Mouse (Mus musculus): ENCODE measurements around the gene Itpr2.

Itpr2 gene

GRCm38 (mm10) chr6:146410427-146410810 is 91.6 kb downstream of the Itpr2 start:
- DNase-seq, result no peak

GRCm38 (mm10) chr6:146409692-146410426 is 92.2 kb downstream of the Itpr2 start:
- DNase-seq, result peak; percentile 88

DNA sequence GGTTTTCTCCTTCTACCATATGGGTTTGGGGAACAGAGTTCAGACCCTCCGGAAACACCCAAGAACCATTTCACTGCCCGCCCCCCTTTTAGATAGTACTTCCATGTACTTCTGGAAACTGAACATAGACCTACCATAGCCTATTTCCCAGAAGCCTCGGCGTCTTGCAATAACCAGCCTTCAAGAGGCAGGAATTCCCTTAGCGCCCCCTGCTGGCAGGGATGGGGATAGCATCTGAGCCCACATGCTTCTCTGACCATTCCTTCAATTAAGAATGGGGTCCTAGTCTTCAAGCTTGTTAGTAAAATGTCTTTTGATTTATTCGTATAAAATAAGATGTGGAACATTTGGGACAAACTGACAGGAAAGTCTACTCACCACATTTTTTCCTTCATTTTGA is 96.6 kb downstream of the Itpr2 start:
- peak; percentile 64 for DNase-seq

GRCm38 (mm10) chr6:146404876-146405275 is 97.1 kb downstream of the Itpr2 start:
- DNase-seq, result no peak

- DNase-seq, result no peak
Observed at GRCm38 (mm10) chr6:146404156-146404555, 97.9 kb downstream of the Itpr2 start.

- DNase-seq, result no peak
Observed at GRCm38 (mm10) chr6:146402905-146403642, 98.9 kb downstream of the Itpr2 start.

GRCm38 (mm10) chr6:146397803-146398202 is 104.2 kb downstream of the Itpr2 start:
- no peak for DNase-seq

DNA sequence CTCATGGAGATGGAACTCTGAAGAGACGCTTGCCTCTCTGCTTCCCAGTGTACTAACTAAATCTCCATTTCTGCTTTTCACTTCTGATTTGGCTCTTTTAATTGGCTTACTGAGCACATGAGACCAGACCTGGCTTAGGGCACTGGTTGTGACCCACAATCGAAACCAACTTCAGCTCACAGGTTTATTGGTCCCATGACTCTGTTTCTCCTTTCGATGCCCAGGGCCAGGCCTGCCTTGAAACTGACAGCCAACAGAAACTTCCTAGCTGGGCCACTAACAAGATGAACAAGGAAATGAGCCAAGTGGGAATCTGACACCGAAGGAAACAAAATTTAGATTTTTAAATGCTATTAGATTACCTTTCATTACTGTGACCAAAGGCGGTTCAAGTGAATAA is 105.8 kb downstream of the Itpr2 start:
- no peak for DNase-seq

DNA sequence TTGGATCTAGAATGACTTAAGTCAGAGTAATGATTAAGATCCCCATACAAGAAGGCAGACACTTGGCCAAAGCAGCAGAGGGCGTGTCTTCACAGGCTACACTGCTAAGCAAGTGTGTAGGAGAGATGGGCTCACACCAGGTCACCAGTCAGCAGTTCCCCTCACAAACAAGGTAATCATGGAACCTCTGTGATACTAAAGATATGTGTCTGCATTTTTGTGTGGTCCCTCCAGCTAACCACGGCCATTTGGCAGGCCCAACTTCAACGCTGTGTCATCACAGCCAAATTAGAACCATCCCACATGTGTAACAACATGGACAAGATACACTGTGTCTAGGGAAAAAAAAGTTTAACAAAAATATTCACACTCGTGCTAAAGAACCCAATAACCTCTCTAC is 106.4 kb downstream of the Itpr2 start:
- no peak for DNase-seq

DNA sequence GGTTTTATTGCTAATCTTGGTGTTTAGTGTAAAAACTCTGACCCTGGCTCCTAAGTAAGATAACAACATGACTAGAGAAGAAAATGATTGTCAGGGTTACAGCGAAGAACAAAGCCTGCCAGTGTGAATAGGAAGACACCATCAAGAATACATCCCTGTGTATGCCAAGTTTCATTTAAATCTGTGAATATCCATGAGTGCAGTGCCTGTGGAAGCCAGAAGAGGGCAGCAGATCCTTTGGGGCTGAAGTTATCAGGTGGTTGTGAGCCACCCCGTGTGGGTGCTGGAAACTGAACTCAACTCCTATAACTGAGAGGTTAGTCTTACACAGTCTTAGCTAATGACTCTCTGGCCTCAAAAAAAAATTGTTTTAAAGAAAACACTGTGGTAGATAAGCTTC is 109.8 kb downstream of the Itpr2 start:
- no peak for DNase-seq

- no peak for DNase-seq
Observed at GRCm38 (mm10) chr6:146390159-146390558, 111.9 kb downstream of the Itpr2 start.

GRCm38 (mm10) chr6:146388010-146388409 is 114.0 kb downstream of the Itpr2 start:
- DNase-seq, result no peak

GRCm38 (mm10) chr6:146387039-146387713 is 114.8 kb downstream of the Itpr2 start:
- DNase-seq, result peak; percentile 24

DNA sequence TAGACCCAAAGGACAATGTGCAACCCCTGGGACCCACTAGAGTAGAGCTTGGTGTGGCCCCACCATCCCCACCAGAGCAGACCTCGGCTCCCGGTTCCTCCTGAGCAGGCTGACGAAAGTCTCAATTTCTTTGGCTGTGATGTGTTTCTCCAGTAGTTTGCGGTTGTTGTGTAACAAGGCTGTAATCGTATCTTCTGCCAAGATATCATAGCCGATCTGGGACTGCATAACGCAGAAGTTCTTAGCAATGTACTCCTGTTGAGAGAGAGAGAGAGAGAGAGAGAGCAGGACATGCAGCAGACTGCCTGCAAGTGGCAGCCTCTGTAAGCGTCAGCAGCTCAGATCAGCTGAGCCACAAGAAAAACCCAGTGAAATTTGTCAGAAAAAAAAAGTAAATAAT is 122.8 kb downstream of the Itpr2 start:
- no peak for DNase-seq

- no peak for DNase-seq
Observed at GRCm38 (mm10) chr6:146371511-146371910, 130.5 kb downstream of the Itpr2 start.

GRCm38 (mm10) chr6:146366180-146366579 is 135.8 kb downstream of the Itpr2 start:
- DNase-seq, result no peak

- DNase-seq, result no peak
Observed at GRCm38 (mm10) chr6:146357911-146358310, 144.1 kb downstream of the Itpr2 start.

DNA sequence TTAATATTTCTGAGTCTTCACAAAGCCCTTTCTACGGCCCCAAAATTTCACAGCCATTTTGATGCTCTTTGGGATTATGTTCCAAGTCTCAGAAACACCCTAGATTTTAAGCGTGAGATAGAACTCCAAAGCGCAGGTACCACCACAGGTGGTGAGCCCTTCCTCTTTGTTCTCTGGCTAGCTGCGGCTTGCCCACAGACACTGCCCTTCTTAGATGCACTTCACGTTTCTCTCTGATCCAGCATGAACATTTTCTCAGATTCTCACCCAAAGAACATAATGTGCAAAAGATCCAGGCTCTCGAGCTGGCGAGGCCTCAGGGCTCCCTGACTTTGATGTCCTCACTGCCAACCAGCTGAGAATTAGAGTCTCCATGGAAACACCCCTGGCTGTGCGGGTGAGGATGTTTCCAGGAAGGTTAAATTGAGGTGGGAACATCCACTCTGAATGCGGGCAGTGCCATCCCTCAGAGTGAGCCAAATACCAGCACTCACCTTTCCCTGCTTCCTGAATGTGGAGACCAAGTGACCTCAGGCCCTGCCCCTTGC is 149.7 kb downstream of the Itpr2 start:
- DNase-seq, result no peak

- no peak for DNase-seq
Observed at GRCm38 (mm10) chr6:146351816-146352215, 150.2 kb downstream of the Itpr2 start.

DNA sequence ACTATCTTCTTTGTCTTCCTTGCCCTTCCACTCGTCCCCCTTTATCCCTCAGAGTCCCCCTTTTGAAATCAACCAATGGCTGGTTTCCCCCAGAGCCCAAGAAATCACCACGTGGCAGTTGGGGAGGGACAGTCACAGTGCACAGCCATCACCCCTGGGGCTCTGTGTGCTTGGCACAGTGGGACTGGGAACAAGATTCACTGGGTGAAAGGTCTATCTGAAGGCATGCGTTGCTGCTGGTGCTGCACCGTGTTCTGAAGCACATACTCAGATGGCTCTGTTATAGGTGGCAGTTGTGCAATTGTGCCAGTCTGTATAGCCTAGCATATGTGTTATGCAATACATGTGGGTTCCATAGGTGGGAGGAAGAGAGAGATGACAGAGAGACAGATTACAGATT is 154.5 kb downstream of the Itpr2 start:
- no peak for DNase-seq

DNA sequence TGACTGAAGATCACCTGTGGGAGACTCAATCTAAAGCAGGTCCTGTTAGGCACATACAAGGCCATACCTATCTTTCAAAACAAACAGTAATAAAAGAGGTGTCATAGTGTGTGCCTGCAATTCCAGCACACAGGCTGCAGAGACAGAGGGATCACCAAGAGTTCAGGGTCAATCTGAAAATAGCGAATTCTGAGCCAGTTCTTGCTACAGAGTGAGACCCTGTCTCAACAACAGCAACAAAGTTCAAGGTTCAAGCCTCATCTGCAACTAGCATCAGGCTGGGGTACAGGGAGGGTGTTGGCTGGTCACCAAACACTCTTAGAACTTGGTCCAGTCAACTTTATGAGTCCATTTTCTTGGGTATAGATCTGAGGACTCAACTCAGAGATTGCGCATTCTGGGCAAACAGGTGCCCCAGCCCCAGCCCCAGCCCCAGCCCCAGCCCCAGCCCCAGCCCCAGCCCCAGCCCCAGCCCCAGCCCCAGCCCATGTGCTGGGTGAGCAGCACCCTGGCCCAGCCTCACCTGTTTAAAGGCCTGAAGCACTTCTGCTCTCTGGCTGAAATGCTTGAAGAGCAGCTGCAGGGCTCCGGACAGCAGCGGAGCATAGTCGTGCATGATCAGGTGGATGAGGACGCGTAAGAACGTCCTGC is 155.4 kb downstream of the Itpr2 start:
- no peak for DNase-seq

DNA sequence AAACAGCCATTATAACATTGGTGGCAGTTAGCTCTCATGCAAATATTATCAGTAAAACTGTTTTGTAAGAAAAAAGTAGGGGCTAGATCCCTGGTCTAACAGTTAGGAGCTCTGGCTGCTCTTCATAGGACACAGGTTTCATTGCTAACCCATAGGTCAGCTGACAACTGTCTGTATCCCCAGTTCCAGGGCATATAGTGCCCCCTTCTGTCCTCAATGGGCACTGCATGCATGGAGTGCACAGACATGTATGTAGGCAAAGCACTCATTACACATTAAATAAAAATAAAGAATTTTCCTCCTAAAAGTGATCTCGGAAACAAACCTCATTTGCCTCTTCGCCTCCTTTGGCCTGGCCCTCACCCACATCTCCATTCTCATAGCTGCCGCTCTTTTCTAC is 157.3 kb downstream of the Itpr2 start:
- peak; percentile 47 for DNase-seq
